Mouse (Mus musculus) midbrain, embryonic 15.5 days (tissue): ENCODE results near the gene Klhl42. TPM values are rescaled to one million over a fixed set of nuclear protein-coding genes. Genes with fewer than 3 reads are reported as not detected.
A peak's percentile ranks its signal among the peaks of the same experiment; 100 is the strongest.

Source experiments
- ATAC-seq: fragments of 200-750 bp; cut with Nextera tagmentation; replicated peaks from 2 replicates; pipeline ENCODE4 v1.8.0; 2017; ENCODE audit warnings: moderate TSS enrichment
- H3K27ac ChIP-seq: fragments of 300-500 bp; sonication (generic); 2 replicates; pipeline ENCODE4 v1.5.1; 2015; ENCODE audit warnings: mild to moderate bottlenecking, inconsistent platforms
- H3K27me3 ChIP-seq: fragments of 300-500 bp; sonication (generic); replicated peaks from 2 replicates; pipeline ENCODE4 v1.6.1; 2015; ENCODE audit warnings: inconsistent platforms
- H3K36me3 ChIP-seq: fragments of 300-500 bp; sonication (generic); replicated peaks from 2 replicates; pipeline ENCODE4 v1.6.1; 2015; ENCODE audit warnings: inconsistent platforms
- H3K4me1 ChIP-seq: fragments of 300-500 bp; sonication (generic); 2 replicates; pipeline ENCODE4 v1.6.1; 2015; ENCODE audit warnings: inconsistent platforms
- H3K4me2 ChIP-seq: fragments of 300-500 bp; sonication (generic); 2 replicates; pipeline ENCODE4 v1.6.1; 2015; ENCODE audit warnings: inconsistent platforms, mild to moderate bottlenecking, moderate library complexity
- H3K4me3 ChIP-seq: fragments of 300-500 bp; sonication (generic); 2 replicates; pipeline ENCODE4 v1.5.1; 2015; ENCODE audit warnings: mild to moderate bottlenecking, inconsistent platforms
- H3K9ac ChIP-seq: fragments of 300-500 bp; sonication (generic); 2 replicates; pipeline ENCODE4 v1.6.1; 2015; ENCODE audit warnings: mild to moderate bottlenecking, inconsistent platforms
- H3K9me3 ChIP-seq: fragments of 300-500 bp; sonication (generic); 2 replicates; pipeline ENCODE4 v1.6.1; 2016; ENCODE audit warnings: inconsistent platforms
- WGBS: fragments of 180-500 bp; shearing (Covaris S2); methylation state at CpG from one replicate; pipeline ENCODE4 v1.1.7; 2015; ENCODE audit warnings: mixed read lengths; 5-methylcytosine and 5-hydroxymethylcytosine counted together
- polyA plus RNA-seq: library from polyadenylated mRNA; unstranded; fragments of >200 nt; fragmentation: Nextera tagmentation; extraction: Ambion mirVana; gene quantifications from 2 replicates; pipeline ENCODE4 v1.2.1, GENCODE M21; 2015

Klhl42 gene
- polyA plus RNA-seq, 1 experiment from 2014 or later: 7.5 TPM

GRCm38 (mm10) chr6:147092136-147092535, 957 bp downstream of the Klhl42 start:
- peak overlapping the region; percentile 95 for H3K9ac ChIP-seq
- H3K9me3 ChIP-seq: no peaks in the 10 kb centered on the region
- peaks cover 34% of the 10 kb centered on the region for H3K4me1 ChIP-seq
- no peaks in the 10 kb centered on the region for H3K27me3 ChIP-seq
- peak overlapping the region; percentile 94 for H3K27ac ChIP-seq
- ATAC-seq: no peak; the same call in none of the 2 replicates
- peak overlapping the region; percentile 92 for H3K4me2 ChIP-seq
- H3K4me3 ChIP-seq: peak overlapping the region; percentile 87
- WGBS: 2% methylated on average over 15 of the region's 15 CpGs
- H3K36me3 ChIP-seq: no peaks in the 10 kb centered on the region

DNA sequence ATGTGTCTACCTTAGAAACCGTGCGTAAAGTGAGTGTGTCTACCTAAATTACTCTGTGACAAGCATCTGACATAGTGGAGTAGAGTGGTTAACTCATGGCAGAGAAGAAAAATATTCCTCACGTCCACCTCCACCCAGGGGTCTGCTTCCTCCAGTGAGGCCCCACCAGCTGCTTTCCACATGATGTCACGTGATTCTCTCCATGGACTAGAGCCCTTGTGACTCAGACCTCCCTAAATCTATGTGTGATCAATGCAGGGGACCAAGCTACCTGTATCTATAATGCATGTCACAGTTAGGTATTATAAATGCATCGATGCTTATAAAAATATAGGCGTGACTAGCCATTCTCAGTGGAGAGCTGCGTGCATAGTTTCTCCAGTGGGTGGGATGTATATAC, 3.6 kb downstream of the Klhl42 start:
- Histone ChIP-seq H3K9me3 (no peaks in the 10 kb centered on the region), H3K9ac (no peak overlapping the region), H3K36me3 (no peaks in the 10 kb centered on the region), H3K4me2 (peak overlapping the region; percentile 0; the same call in 1 of the 2 replicates), H3K4me3 (no peak overlapping the region), H3K4me1 (peaks cover 34% of the 10 kb centered on the region), H3K27me3 (no peaks in the 10 kb centered on the region), H3K27ac (no peak overlapping the region)
- WGBS: 82% methylated on average over 7 of the region's 7 CpGs
- no peak for ATAC-seq

GRCm38 (mm10) chr6:147096109-147096508, 4.9 kb downstream of the Klhl42 start:
- Histone ChIP-seq H3K27me3 (no peaks in the 10 kb centered on the region), H3K27ac (no peak overlapping the region), H3K4me2 (no peak overlapping the region), H3K4me3 (no peak overlapping the region), H3K9me3 (no peaks in the 10 kb centered on the region), H3K36me3 (no peaks in the 10 kb centered on the region), H3K4me1 (peaks cover 28% of the 10 kb centered on the region), H3K9ac (no peak overlapping the region)
- ATAC-seq: no peak
- WGBS: 94% methylated on average over 4 of the region's 4 CpGs

GRCm38 (mm10) chr6:147096934-147097333, 5.8 kb downstream of the Klhl42 start:
- Histone ChIP-seq H3K4me2 (no peak overlapping the region), H3K27me3 (no peaks in the 10 kb centered on the region), H3K9me3 (no peaks in the 10 kb centered on the region), H3K4me3 (no peak overlapping the region), H3K4me1 (peaks cover 28% of the 10 kb centered on the region), H3K36me3 (no peaks in the 10 kb centered on the region), H3K9ac (no peak overlapping the region), H3K27ac (no peak overlapping the region)
- ATAC-seq: no peak
- whole genome bisulfite sequencing: 87% methylated on average over 3 of the region's 3 CpGs

GRCm38 (mm10) chr6:147097346-147097929, 6.3 kb downstream of the Klhl42 start:
- H3K27me3 ChIP-seq: no peaks in the 10 kb centered on the region
- ATAC-seq: no peak
- no peak overlapping the region for H3K9ac ChIP-seq
- H3K4me1 ChIP-seq: peaks cover 24% of the 10 kb centered on the region
- WGBS: 61% methylated on average over 8 of the region's 8 CpGs
- H3K36me3 ChIP-seq: no peaks in the 10 kb centered on the region
- no peak overlapping the region for H3K4me2 ChIP-seq
- no peak overlapping the region for H3K27ac ChIP-seq
- H3K4me3 ChIP-seq: no peak overlapping the region
- H3K9me3 ChIP-seq: no peaks in the 10 kb centered on the region

GRCm38 (mm10) chr6:147099458-147100277, 8.5 kb downstream of the Klhl42 start:
- H3K9me3 ChIP-seq: no peaks in the 10 kb centered on the region
- H3K9ac ChIP-seq: no peak overlapping the region
- ATAC-seq: no peak
- no peak overlapping the region for H3K4me2 ChIP-seq
- 0 out of 2 replicates have a peak, but pooled peaks cover 2% of the 10 kb centered on the region for H3K36me3 ChIP-seq
- WGBS: 84% methylated on average over 19 of the region's 19 CpGs
- peaks cover 6% of the 10 kb centered on the region for H3K4me1 ChIP-seq
- H3K27ac ChIP-seq: no peak overlapping the region
- no peak overlapping the region for H3K4me3 ChIP-seq
- no peaks in the 10 kb centered on the region for H3K27me3 ChIP-seq

- Histone ChIP-seq H3K36me3 (0 out of 2 replicates have a peak, but pooled peaks cover 2% of the 10 kb centered on the region), H3K4me1 (no peaks in the 10 kb centered on the region), H3K4me3 (no peak overlapping the region), H3K9me3 (no peaks in the 10 kb centered on the region), H3K27me3 (no peaks in the 10 kb centered on the region), H3K9ac (no peak overlapping the region), H3K27ac (no peak overlapping the region), H3K4me2 (no peak overlapping the region)
- no peak for ATAC-seq
- 90% methylated on average over 3 of the region's 3 CpGs for WGBS
These were observed 11.1 kb downstream of the Klhl42 start for GRCm38 (mm10) chr6:147102293-147102692.

DNA sequence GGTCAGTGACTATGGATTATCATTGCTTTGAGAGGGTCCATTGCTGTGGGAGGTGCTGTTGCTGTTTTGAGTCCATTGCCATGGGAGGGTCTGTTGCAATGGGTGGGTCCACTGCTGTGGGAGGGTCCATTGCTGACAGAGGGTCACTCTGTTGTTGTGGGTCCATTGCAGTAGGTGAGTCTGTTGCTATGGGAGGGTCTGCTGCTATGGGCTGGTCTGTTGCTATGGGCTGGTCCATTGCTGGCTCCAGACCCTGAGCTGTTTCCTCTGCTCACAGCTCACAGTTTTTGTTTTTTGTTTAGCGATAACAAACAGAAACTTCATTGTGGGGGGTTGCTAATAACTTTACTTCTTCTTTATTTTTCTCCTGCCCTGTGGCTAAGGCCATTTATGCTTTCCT, 14.3 kb downstream of the Klhl42 start:
- Histone ChIP-seq H3K9me3 (no peaks in the 10 kb centered on the region), H3K36me3 (peaks cover 19% of the 10 kb centered on the region; the same call in 1 of the 2 replicates), H3K4me1 (no peaks in the 10 kb centered on the region), H3K27me3 (no peaks in the 10 kb centered on the region), H3K27ac (no peak overlapping the region), H3K4me3 (no peak overlapping the region), H3K9ac (no peak overlapping the region), H3K4me2 (no peak overlapping the region)
- WGBS: 98% methylated on average over 1 of the region's 1 CpGs
- 0 out of 2 replicates have a peak, but pooled peaks have one; percentile 35 for ATAC-seq

GRCm38 (mm10) chr6:147106716-147107115, 15.5 kb downstream of the Klhl42 start:
- H3K4me2 ChIP-seq: no peak overlapping the region
- peaks cover 19% of the 10 kb centered on the region; the same call in 1 of the 2 replicates for H3K36me3 ChIP-seq
- no peak overlapping the region for H3K4me3 ChIP-seq
- no peak overlapping the region for H3K9ac ChIP-seq
- H3K27me3 ChIP-seq: no peaks in the 10 kb centered on the region
- ATAC-seq: no peak; the same call in 1 of the 2 replicates
- no peaks in the 10 kb centered on the region for H3K4me1 ChIP-seq
- H3K9me3 ChIP-seq: no peaks in the 10 kb centered on the region
- WGBS: 92% methylated on average over 6 of the region's 6 CpGs
- no peak overlapping the region for H3K27ac ChIP-seq

GRCm38 (mm10) chr6:147109283-147109682, 18.1 kb downstream of the Klhl42 start:
- no peaks in the 10 kb centered on the region for H3K27me3 ChIP-seq
- H3K9ac ChIP-seq: no peak overlapping the region
- no peaks in the 10 kb centered on the region for H3K4me1 ChIP-seq
- no peak overlapping the region for H3K27ac ChIP-seq
- peaks cover 19% of the 10 kb centered on the region; the same call in 1 of the 2 replicates for H3K36me3 ChIP-seq
- no peak overlapping the region for H3K4me2 ChIP-seq
- no peak for ATAC-seq
- H3K4me3 ChIP-seq: no peak overlapping the region
- H3K9me3 ChIP-seq: no peaks in the 10 kb centered on the region
- WGBS: 84% methylated on average over 7 of the region's 7 CpGs

- no peak overlapping the region for H3K4me3 ChIP-seq
- H3K9me3 ChIP-seq: no peaks in the 10 kb centered on the region
- no peaks in the 10 kb centered on the region for H3K4me1 ChIP-seq
- H3K27ac ChIP-seq: no peak overlapping the region
- H3K27me3 ChIP-seq: no peaks in the 10 kb centered on the region
- no peaks in the 10 kb centered on the region for H3K36me3 ChIP-seq
- WGBS: 10% methylated on average over 10 of the region's 10 CpGs
- H3K4me2 ChIP-seq: no peak overlapping the region
- peak; percentile 69 for ATAC-seq
- no peak overlapping the region for H3K9ac ChIP-seq
These were observed 25.4 kb downstream of the Klhl42 start for GRCm38 (mm10) chr6:147116579-147116978.

DNA sequence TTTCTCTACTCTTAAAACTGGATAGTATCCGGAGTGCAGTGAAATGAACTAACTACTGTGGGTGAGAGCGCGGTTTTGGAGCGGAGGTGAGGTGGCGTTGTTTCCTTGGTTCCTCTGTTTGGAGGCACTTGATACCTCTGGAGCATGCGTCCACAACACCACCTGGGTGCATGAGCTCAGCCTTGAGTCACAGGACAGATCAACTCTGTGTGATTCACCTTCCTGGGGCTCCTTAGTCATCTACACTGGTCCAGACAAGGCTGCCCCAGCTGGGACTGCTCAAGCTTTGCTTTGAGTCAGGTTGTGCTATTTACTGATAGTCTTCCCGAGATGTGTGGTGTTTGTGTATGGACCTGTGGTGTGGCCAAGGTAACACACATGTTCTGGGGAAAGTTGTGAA, 26.6 kb downstream of the Klhl42 start:
- H3K27me3 ChIP-seq: no peaks in the 10 kb centered on the region
- H3K36me3 ChIP-seq: no peaks in the 10 kb centered on the region
- no peak overlapping the region for H3K9ac ChIP-seq
- H3K27ac ChIP-seq: no peak overlapping the region
- ATAC-seq: no peak
- no peak overlapping the region for H3K4me3 ChIP-seq
- no peaks in the 10 kb centered on the region for H3K9me3 ChIP-seq
- no peaks in the 10 kb centered on the region for H3K4me1 ChIP-seq
- no peak overlapping the region for H3K4me2 ChIP-seq
- 96% methylated on average over 7 of the region's 7 CpGs for WGBS
